Mouse (Mus musculus): ENCODE data around the gene Vwa1.
"Not testable (repeated sequence)": the region's sequence is repeated elsewhere in the genome, so short reads cannot be mapped to it uniquely, and the experiment has no call there.

The Vwa1 gene

DNA sequence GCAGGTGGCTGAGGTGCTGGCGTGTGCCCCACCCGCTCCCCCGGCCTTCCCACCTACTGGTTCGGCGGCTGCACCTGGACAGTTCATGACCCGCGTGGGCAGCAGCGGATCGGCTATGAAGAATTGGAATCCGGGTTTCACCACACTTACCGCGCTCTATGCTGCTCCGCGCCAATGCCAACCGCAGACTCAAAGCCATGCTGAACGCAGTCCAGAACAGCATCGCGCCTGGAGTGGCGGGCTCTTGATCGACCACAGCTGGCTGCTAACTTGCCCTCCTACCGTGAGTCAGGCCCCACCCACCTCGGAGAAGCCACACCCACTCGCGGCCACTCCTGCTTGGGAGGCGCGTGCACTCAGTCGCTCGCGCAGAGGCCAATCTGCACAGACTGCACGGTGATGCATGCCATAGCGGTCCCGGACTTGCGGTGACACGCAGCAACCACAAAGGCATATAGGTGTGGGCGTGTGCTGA lies at the start of gene Vwa1:
Gene Vwa1, minus strand, starts transcription at position 419 of the 475 bp plus-strand sequence.
- DNase-seq (ENCODE audit: low read depth, low spot score): peak; percentile 75

- DNase-seq (ENCODE audit: low read depth, low spot score): no peak
These were observed 48.9 kb upstream of the Vwa1 start for GRCm38 (mm10) chr4:155823443-155823842.

DNA sequence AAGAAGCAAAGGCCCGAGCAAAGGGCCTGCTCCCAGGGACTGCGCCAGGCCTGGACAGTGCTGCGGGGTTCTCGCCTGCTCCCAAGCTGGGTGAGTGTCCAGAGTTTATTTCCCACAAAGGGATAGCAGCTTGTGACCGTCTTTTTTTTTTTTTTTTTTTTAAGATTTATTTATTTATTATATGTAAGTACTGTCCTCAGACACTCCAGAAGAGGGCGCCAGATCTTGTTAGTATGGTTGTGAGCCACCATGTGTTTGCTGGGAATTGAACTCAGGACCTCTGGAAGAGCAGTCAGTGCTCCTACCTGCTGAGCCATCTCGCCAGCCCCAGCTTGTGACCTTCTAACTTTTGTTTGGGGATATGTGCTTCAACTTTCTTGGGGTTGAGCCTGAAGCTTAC lies 46.5 kb upstream of the Vwa1 start:
- DNase-seq (ENCODE audit: low read depth, low spot score): no peak

DNA sequence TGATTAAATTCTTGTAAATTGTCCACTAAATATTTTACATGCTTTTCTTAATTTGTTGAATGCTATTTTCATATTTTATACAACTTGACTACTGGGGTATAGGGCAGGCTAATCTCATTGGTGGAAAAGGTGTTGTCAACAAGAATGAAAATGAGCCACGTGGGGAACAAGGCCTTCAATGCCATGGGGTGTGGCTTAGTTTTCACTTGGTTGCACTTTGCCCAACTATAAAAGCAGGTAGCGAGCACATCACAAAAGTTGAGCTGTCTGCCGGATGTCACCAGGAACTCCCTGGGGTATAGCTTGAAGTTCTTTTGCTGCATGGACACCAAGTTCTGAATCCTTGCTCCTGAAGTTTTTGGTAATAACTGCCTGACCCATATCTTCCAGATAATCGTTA lies 43.0 kb upstream of the Vwa1 start:
- DNase-seq (ENCODE audit: low read depth, low spot score): no peak

GRCm38 (mm10) chr4:155812665-155813181 lies 38.2 kb upstream of the Vwa1 start:
- DNase-seq (ENCODE audit: low read depth, low spot score): no peak

DNA sequence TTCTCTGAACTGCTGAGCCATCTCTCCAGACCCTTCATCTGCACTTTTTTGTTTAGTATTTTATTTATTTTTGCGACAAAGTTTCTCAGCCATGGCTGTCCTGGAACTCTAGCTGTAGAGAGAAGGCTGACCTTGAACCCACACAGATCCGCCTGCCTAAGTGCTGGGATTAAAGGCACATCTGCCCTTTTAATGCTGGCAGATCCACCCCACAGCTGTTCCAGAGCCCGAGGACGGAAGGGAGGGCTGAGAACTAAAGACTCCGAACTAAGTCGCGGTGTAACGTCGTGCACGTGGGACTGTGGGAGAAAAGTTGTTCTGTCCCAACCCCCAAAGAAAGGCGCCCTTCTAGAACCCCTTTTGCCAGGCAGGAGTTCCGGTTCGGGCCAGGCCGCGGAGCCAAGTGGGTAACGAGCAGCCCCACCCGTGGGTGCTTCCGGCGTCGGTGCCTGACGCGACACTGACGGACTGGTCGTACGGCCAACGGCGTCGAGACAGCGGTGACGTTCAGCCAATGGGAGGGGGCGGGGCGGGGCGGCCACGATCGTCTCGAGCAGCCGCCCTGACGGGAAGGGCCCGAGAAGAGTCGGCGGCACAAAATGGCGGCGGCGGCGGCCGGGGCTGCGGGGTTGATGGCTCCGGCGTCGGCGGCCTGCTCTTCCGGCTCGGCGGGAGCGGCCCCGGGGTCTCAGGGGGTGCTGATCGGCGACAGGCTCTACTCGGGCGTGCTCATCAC lies 37.6 kb upstream of the Vwa1 start, which contains the start of gene Ccnl2:
Gene Ccnl2, plus strand, starts transcription at position 561 of the 736 bp plus-strand sequence.
- DNase-seq (ENCODE audit: low read depth, low spot score): peak; percentile 95

DNA sequence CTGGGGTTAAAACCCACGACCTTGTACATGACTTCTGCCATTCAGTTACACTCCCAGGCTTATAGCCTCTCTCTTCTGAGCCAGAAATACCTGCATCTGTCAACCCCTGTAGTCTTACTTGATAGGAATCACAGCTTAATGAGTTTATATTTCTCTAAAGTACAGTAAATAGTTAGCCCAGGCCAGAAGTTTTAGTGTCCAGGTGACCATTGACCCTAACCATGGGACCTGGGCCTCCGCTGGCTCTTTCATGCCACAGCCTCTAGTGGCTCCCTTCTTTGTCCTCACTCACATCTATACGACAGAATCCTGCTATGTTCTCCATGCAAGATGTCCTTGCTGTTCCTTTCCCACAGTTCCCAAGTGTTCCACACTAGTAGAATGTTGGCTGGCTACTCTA lies 33.3 kb upstream of the Vwa1 start:
- no peak for DNase-seq (ENCODE audit: low read depth, low spot score)

DNA sequence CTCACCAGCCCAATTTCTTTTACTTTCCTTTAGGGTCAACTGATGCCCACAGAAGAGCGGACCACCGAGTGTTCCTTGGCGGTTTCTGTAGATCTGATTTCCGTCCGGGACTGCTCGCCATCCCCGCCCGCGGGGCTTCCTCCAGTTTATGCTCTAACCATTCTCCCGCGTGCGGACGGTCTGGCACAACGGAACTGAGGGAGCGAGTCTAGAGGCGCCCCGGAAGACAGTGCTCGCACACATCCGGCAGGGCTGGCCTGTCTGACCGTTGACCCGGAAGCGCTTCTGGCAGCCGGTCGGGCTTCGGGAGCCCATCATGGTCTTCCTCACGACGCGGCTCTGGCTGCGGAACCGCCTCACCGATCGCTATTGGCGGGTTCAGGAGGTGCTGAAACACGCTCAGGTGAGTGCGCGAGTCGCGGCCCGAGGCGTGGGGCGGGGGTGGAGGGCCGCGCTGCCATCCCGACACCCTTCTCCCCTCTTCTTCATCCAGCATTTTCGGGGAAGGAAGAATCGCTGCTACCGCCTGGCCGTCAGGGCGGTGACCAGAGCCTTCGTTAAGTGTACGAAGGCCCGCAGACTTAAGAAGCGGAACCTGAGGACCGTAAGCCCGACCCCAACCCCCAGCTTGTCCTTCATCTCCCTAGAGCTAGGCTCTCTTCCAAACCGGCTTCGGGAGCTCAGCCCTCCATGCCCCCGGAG lies 29.0 kb upstream of the Vwa1 start:
- peak; percentile 80 for DNase-seq (ENCODE audit: low read depth, low spot score)

- no peak for DNase-seq (ENCODE audit: low read depth, low spot score)
These were observed 28.3 kb upstream of the Vwa1 start, which contains the start of gene Mrpl20 for GRCm38 (mm10) chr4:155802741-155803339. Gene Mrpl20, plus strand, starts transcription at chr4:155802878.

GRCm38 (mm10) chr4:155802075-155802474 lies 27.6 kb upstream of the Vwa1 start:
- no peak for DNase-seq (ENCODE audit: low read depth, low spot score)

DNA sequence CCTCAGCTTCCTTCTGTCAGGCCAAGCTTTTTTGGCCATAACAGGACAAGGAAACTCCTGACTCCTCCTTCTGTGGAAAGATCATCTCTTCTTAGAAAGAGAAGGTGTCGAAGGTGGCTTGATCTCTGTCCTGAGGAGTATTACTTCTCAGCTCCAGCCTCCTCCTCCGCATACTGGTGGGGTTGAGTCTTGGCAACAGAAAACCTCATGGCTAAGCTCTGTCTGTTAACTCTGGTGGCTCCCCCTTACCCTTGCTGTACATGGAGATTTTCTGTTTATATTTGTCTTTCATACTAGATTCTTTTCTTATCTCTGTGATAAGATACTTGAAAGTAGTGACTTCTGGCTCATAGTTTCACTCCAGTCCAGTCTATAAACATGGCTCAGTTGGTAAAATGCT lies 19.2 kb upstream of the Vwa1 start:
- no peak for DNase-seq (ENCODE audit: low read depth, low spot score)

DNA sequence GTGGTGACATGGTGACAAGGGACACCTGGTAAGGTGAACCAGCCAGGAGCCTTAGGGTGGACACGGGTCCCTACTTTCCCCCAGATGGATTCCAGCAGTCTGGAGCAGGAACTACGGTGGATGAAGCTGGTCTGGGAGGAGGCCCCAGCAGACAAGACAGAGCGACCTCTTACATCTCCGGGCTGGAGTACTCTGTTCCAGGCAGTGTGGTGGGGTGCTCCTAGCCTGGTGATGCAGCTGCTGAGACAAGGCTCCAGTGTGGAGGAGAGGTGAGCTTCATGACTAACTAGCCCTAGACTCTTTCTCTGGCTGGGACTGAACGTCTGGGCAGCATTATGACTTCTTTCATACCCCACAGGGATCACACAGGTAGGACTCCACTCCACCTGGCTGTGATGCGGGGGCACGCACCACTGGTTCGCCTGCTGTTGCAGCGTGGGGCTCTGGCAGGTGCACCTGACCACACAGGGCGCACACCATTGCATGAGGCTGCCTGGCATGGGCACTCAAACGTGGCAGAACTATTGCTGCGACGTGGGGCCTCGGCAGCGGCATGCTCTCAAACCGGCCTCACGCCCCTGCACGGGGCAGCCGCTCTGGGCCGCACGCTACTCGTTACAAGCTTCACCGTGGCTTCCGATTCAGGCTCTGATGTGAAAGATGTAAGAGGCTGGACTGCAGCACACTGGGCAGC lies 16.9 kb upstream of the Vwa1 start:
- DNase-seq (ENCODE audit: low read depth, low spot score): no peak

DNA sequence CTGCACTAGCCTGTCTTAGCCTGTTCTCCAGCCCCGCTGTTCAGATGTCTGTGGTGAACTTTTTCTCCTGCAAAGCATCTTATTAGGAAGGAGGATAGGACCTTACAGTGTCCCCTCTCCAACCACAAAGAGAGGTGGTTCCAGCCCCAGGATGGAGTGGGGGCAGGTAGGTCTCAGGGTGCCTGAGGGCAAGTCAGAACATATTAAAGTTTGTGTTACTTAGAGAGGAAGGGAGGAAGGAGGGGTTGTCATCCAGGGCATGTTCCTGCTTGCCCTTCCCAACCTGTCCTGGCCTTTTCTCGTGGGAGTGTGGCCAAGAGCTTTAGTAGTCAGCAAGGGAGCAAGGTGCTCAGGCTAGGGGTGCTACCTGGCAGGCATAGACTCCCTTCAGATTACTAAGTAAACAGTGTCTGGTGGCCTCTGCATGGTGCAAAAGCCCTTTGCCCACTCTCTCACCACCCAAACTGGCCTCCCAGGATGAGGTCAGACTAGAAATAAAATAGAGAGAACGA lies 16.2 kb upstream of the Vwa1 start:
- DNase-seq (ENCODE audit: low read depth, low spot score): no peak

GRCm38 (mm10) chr4:155790021-155790489 lies 15.6 kb upstream of the Vwa1 start, which contains the start of gene Ankrd65:
Gene Ankrd65, plus strand, starts transcription at chr4:155790439.
- DNase-seq (ENCODE audit: low read depth, low spot score): no peak

- DNase-seq (ENCODE audit: low read depth, low spot score): not testable (repeated sequence)
These were observed 14.3 kb upstream of the Vwa1 start for GRCm38 (mm10) chr4:155788833-155789232.

- no peak for DNase-seq (ENCODE audit: low read depth, low spot score)
These were observed 13.8 kb upstream of the Vwa1 start for GRCm38 (mm10) chr4:155788300-155788699.

DNA sequence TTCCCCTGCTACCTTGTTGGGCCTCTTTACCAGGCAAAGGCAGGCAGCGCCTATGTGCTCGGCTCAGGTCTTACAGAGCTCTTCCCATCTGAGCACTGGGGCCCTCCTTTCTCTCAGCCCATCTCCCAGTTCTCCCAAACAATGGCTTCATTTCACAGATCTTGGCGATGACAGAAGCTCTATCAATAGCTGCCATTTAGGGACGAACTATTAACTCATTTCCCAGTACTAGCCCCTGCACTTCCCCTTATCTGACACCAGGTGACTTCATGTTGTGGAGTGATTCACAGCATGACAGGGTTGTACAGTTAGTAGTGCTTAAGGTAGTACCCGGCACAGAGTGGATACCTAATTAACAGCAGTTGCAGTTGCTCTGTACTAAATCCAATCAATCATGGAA lies 11.3 kb upstream of the Vwa1 start, which contains the start of gene Tmem88b:
Gene Tmem88b, minus strand, starts transcription at position 56 of the 400 bp plus-strand sequence.
- no peak for DNase-seq (ENCODE audit: low read depth, low spot score)

DNA sequence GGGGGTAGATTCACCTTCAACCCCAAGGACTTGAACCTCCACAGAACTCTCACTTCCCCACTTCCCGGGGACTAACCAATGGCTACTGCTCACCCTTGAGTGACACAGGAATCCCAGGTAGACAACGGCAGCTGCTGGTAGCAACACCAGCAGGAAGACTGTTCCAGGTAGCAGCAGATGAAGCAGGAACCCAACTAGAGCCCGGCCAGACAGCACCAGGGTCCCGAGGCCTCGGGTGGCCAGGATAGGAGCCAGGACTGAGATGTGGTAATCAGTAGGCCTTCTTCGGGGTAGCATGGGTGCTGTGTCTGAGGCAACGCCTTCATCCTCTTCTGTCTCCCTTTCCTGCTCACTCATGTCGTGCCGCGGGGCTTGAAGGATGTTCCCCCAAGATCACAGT lies 10.7 kb upstream of the Vwa1 start:
- no peak for DNase-seq (ENCODE audit: low read depth, low spot score)

- DNase-seq (ENCODE audit: low read depth, low spot score): no peak
These were observed 9.7 kb upstream of the Vwa1 start for GRCm38 (mm10) chr4:155784081-155784701.

DNA sequence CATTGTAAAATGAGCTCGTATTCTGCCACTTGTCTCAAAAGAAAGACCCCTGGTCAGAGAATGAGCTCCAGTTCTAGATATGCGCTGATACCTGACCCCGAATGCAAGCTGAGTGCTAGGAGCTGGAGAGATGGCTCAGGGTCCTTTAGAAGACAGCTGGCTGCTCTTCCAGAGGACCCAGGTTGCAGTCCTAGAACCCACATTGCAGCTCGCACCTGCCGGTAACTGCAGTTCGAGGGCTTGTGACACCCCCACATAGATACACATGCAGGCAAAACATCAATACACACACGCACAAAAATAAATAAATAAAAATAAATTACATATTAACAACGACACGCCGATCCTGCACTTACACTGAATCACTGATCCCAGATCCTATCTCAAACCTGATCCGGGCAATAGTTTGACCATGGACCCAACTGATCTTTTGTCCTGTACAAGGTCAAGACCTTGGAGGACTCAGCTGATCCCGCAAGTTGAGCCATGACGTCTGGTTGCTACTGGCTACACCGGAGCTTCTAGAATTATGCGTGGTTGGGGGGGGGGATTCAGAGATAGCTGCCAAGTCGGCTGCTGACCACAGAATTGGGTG lies 9.1 kb upstream of the Vwa1 start:
- DNase-seq (ENCODE audit: low read depth, low spot score): no peak
